Mouse (Mus musculus): ENCODE results near the gene Slc25a26. TPM values are rescaled to one million over a fixed set of nuclear protein-coding genes. Genes with fewer than 3 reads are reported as not detected.

Slc25a26 gene
- polyA plus RNA-seq (2015; fragmentation: Nextera tagmentation; extraction: Ambion mirVana), result 9.0 and 10.0 TPM in 2 replicates

DNA sequence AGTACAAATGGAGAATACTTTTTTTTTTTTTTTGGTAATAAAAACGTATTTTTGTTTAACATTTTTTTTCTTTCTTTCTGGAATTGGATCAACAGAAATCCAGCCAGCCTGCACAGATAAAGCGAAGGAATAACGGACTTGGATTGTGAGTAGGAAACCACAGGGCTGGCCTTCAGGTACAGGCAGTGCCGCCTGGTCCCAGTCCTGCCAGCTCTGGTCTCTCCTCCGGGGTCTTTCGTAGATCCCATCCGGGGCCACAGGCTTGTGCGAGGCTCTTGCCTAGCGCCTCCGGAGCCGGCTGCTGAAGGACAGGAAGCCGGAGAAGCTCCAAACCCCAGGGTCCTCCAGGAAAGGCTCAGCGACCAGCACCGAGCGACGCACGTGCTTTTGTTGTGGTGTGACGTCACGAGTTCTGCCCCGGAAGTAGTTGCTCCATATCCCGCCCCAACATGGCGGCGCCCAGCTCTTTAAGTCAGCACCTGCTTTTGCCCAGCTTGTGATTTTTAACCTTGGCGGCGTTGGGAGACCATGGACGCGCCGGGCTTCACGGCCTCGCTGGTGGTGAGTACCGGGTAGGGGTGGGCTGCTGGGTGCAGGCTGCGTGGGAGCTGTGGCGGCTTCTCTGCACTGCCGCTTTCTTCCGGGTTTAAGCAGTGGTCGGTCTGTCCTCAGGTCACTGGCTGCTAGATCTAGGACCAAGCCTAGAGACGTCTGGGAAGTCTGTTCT is at the start of gene Slc25a26:
Gene Slc25a26, plus strand, starts transcription at position 435 of the 727 bp plus-strand sequence.

Small RNA genes within 50 kb of the gene (microRNA-seq; reads per million reads assigned to microRNA genes)
- gene Mir7041, result 0.87 reads per million

Other genes with a start within 250 kb of the Slc25a26 start
- 21.4 and 21.6 TPM in 2 replicates for gene Magi1, start 216.4 kb upstream of the Slc25a26 start, polyA plus RNA-seq (2015; fragmentation: Nextera tagmentation; extraction: Ambion mirVana)
- 26.0 and 33.5 TPM in 2 replicates for gene Lrig1, start 199.8 kb downstream of the Slc25a26 start, polyA plus RNA-seq (2015; fragmentation: Nextera tagmentation; extraction: Ambion mirVana)

Data from neural tube, postnatal 0 days (tissue).